Mouse (Mus musculus): ENCODE data around the gene Spag6. TPM values are rescaled to one million over a fixed set of nuclear protein-coding genes. Genes with fewer than 3 reads are reported as not detected.

Gene Spag6
- polyA plus RNA-seq, 1 experiment from 2014 or later = 1.2 TPM

- Histone ChIP-seq H3K4me3 (ENCODE audit: low read depth, low read length) (peak overlapping the region; percentile 34), H3K4me2 (replicated peaks; ENCODE audit: low read depth, low read length) (peak overlapping the region; percentile 82), H3K9me3 (ENCODE audit: control insufficient read depth, low read length) (no peaks in the 10 kb centered on the region), H3K4me1 (replicated peaks; ENCODE audit: control insufficient read depth, insufficient read depth, low read length) (peaks cover 7% of the 10 kb centered on the region), H3K9ac (ENCODE audit: low read depth, low read length) (peak overlapping the region; percentile 68), H3K27me3 (ENCODE audit: control insufficient read depth, insufficient read depth, low read length) (peaks cover 20% of the 10 kb centered on the region), H3K27ac (ENCODE audit: low read depth, low read length) (peak overlapping the region; percentile 86), H3K36me3 (ENCODE audit: control insufficient read depth, insufficient read depth, low read length) (no peaks in the 10 kb centered on the region)
- ATAC-seq (ENCODE audit: low FRiP score) (peak; percentile 36), DNase-seq (ENCODE audit: low spot score) (no peak)
- 13% methylated on average over 17 of the region's 17 CpGs for WGBS
These were observed 105.6 kb downstream of the Spag6 start for GRCm38 (mm10) chr2:18799265-18799965.

Other genes with a start within 250 kb of the Spag6 start
- gene Commd3, start 21.6 kb upstream of the Spag6 start, polyA plus RNA-seq (2014; fragmentation: Nextera tagmentation; extraction: Ambion mirVana) = 152 and 161 TPM in 2 replicates
- 40.6 and 48.8 TPM in 2 replicates for gene Bmi1, start 17.0 kb upstream of the Spag6 start, polyA plus RNA-seq (2014; fragmentation: Nextera tagmentation; extraction: Ambion mirVana)